Mouse (Mus musculus): ENCODE measurements around the gene Srsf1.

DNA sequence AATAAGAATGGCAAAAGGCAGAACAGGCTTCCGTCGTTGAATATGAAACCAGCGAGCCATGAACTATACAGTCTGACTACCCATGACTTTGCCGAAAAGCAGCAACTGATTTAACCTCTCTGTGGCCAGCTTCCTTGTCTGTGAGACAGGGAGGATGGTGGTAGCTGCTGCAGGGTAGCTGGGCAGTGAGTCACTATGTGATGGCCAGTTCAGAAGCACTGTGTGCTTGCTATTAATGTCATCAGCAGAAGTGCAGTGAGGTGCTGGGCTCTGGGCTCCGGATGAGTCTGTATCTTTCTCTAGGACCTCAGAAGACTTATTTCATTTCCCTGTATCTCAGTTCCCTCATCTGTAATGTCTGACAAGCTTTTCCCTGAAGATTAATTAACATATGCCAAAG lies 43.1 kb downstream of the Srsf1 start:
- TF ChIP-seq CTCF (IDR thresholded peaks at IDR 0.05; ENCODE audit: control insufficient read depth, insufficient read depth, insufficient read length) (no peak), MYOG (IDR thresholded peaks at IDR 0.05; ENCODE audit: control insufficient read depth, extremely low read depth, insufficient read length) (no peak), MAX (IDR thresholded peaks at IDR 0.05) (no peak), CEBPB (IDR thresholded peaks at IDR 0.05; ENCODE audit: low read depth) (no peak)

All from C2C12 (cell line).